Mouse (Mus musculus): Measurements from ENCODE around the gene Tmod1.

The Tmod1 gene

GRCm38 (mm10) chr4:46087852-46088251 is 49.1 kb downstream of the Tmod1 start:
- peak; percentile 89 to 94 for DNase-seq (ENCODE audit: inconsistent age in 2 of 2, low spot score in 1 of 2)

- no peak for DNase-seq (ENCODE audit: inconsistent age in 2 of 2, low spot score in 1 of 2)
Measured at GRCm38 (mm10) chr4:46089524-46090125, 50.9 kb downstream of the Tmod1 start.

GRCm38 (mm10) chr4:46092429-46093076 is 53.8 kb downstream of the Tmod1 start:
- DNase-seq (ENCODE audit: inconsistent age in 2 of 2, low spot score in 1 of 2) = peak; percentile 75 to 90

GRCm38 (mm10) chr4:46094916-46095825 is 56.4 kb downstream of the Tmod1 start:
- no peak for DNase-seq (ENCODE audit: inconsistent age in 2 of 2, low spot score in 1 of 2)

- DNase-seq (ENCODE audit: inconsistent age in 2 of 2, low spot score in 1 of 2) = no peak
Measured at GRCm38 (mm10) chr4:46095826-46096159, 57.1 kb downstream of the Tmod1 start.

GRCm38 (mm10) chr4:46096546-46096945 is 57.8 kb downstream of the Tmod1 start:
- DNase-seq (ENCODE audit: inconsistent age in 2 of 2, low spot score in 1 of 2) = no peak

GRCm38 (mm10) chr4:46097591-46097990 is 58.9 kb downstream of the Tmod1 start:
- no peak for DNase-seq (ENCODE audit: inconsistent age in 2 of 2, low spot score in 1 of 2)

- DNase-seq (ENCODE audit: inconsistent age in 2 of 2, low spot score in 1 of 2) = peak in 1 of 2 experiments; percentile 56
Measured at GRCm38 (mm10) chr4:46099132-46099531, 60.4 kb downstream of the Tmod1 start.

GRCm38 (mm10) chr4:46100539-46100938 is 61.8 kb downstream of the Tmod1 start:
- peak in 1 of 2 experiments; percentile 52 for DNase-seq (ENCODE audit: inconsistent age in 2 of 2, low spot score in 1 of 2)

GRCm38 (mm10) chr4:46101211-46101711 is 62.5 kb downstream of the Tmod1 start:
- no peak for DNase-seq (ENCODE audit: inconsistent age in 2 of 2, low spot score in 1 of 2)

GRCm38 (mm10) chr4:46102078-46102769 is 63.5 kb downstream of the Tmod1 start:
- no peak for DNase-seq (ENCODE audit: inconsistent age in 2 of 2, low spot score in 1 of 2)

- no peak for DNase-seq (ENCODE audit: inconsistent age in 2 of 2, low spot score in 1 of 2)
Measured at GRCm38 (mm10) chr4:46110084-46110483, 71.3 kb downstream of the Tmod1 start.

GRCm38 (mm10) chr4:46111361-46111760 is 72.6 kb downstream of the Tmod1 start:
- no peak for DNase-seq (ENCODE audit: inconsistent age in 2 of 2, low spot score in 1 of 2)

GRCm38 (mm10) chr4:46115308-46115707 is 76.6 kb downstream of the Tmod1 start:
- no peak for DNase-seq (ENCODE audit: inconsistent age in 2 of 2, low spot score in 1 of 2)

GRCm38 (mm10) chr4:46116544-46117175 is 77.9 kb downstream of the Tmod1 start:
- DNase-seq (ENCODE audit: inconsistent age in 2 of 2, low spot score in 1 of 2) = peak; percentile 27 to 50

GRCm38 (mm10) chr4:46117536-46117935 is 78.8 kb downstream of the Tmod1 start:
- no peak for DNase-seq (ENCODE audit: inconsistent age in 2 of 2, low spot score in 1 of 2)

GRCm38 (mm10) chr4:46119514-46120094 is 80.9 kb downstream of the Tmod1 start:
- DNase-seq (ENCODE audit: inconsistent age in 2 of 2, low spot score in 1 of 2) = peak; percentile 55 to 77

- DNase-seq (ENCODE audit: inconsistent age in 2 of 2, low spot score in 1 of 2) = no peak
Measured at GRCm38 (mm10) chr4:46120767-46121166, 82.0 kb downstream of the Tmod1 start.

GRCm38 (mm10) chr4:46123358-46123757 is 84.6 kb downstream of the Tmod1 start:
- DNase-seq (ENCODE audit: inconsistent age in 2 of 2, low spot score in 1 of 2) = no peak

GRCm38 (mm10) chr4:46126541-46126940 is 87.8 kb downstream of the Tmod1 start:
- DNase-seq (ENCODE audit: inconsistent age in 2 of 2, low spot score in 1 of 2) = peak; percentile 72 to 87
